Mouse (Mus musculus) frontal cortex, postnatal 25 days (tissue): ENCODE data around the gene Brca2.
A peak's percentile ranks its signal among the peaks of the same experiment; 100 is the strongest.
"Not testable (repeated sequence)": the region's sequence is repeated elsewhere in the genome, so short reads cannot be mapped to it uniquely, and the experiment has no call there.

Experiments used
- DNase-seq, 2 experiments: peaks; one replicate each; pipeline ENCODE4 v3.0.0; 2022; ENCODE audit warnings: low spot score in 2 of 2

The Brca2 gene

GRCm38 (mm10) chr5:150521937-150522866 lies at the start of gene Brca2:
Gene Brca2 (plus strand): TSS chr5:150522630.
- DNase-seq: peak; percentile 79 to 90

- DNase-seq: no peak
Measured at GRCm38 (mm10) chr5:150477364-150477763, 45.1 kb upstream of the Brca2 start.

GRCm38 (mm10) chr5:150478612-150479011 lies 43.8 kb upstream of the Brca2 start:
- no peak for DNase-seq

- no peak for DNase-seq
Measured at GRCm38 (mm10) chr5:150485198-150485597, 37.2 kb upstream of the Brca2 start.

DNA sequence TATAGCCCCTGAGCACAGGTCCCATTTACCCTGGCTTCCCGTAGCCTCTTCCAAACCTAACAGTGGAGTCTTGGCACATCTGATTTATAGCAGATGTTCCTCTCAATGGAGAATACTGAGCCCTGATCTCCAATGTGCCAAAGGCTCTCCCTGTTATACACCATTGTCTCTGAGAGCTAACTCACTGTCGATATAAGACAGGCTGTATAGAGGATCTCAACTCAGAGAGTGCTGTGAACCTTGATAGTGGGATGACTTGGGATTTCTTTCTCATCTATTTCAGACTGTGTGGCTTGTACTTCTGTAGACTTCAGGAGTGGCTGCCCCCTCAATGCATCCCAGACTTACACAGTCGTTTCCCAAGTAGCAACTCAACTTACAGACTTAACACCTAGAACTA lies 32.1 kb upstream of the Brca2 start:
- no peak for DNase-seq

GRCm38 (mm10) chr5:150490821-150491220 lies 31.6 kb upstream of the Brca2 start:
- DNase-seq: no peak

DNA sequence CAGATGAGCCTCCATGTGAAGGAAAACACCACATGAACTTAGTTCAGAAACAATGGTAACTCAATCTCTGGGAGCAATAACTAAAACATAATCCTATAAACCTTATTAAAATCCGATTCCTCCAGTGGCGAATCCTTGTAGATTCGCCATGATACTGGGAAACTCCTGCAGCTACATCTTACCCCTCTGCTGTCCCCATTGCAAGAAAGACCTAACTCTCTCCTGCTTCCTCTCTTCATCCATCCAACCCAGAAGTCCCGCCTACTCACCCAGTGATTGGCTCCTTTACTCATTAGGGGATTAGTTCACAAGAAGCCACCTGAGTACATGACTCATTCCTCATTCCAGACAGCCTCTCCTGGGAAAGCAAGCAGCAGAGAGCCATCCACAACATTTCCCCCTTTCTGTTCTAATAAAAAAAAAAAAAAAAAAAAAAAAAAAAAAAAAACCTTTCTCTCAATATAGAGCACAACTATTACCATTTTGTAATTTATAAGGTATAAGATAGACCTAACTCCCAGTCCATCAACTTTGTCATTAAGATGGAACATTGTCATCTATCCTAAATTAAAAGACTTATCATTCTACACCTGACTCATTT lies 30.8 kb upstream of the Brca2 start:
- DNase-seq: not testable (repeated sequence)

DNA sequence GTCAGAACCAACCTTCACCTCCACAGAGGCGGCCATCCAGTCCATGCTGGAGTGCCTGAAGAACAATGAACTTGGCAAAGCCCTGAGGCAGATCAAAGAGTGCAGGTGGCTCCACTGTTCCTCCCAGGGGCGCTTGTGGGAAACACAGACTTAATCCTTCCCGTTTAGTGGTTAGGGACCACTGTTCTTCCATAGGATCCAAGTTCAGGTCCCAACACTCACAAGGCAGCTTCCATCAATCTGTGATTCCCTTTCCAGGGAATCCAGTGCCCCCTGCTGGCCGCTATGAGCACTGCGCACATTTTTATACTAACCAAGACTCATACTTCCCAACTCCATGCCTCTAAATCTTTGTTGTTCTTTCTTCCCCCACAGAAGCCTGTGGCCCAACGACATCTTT lies 26.6 kb upstream of the Brca2 start:
- DNase-seq: peak in 1 of 2 experiments; percentile 23

DNA sequence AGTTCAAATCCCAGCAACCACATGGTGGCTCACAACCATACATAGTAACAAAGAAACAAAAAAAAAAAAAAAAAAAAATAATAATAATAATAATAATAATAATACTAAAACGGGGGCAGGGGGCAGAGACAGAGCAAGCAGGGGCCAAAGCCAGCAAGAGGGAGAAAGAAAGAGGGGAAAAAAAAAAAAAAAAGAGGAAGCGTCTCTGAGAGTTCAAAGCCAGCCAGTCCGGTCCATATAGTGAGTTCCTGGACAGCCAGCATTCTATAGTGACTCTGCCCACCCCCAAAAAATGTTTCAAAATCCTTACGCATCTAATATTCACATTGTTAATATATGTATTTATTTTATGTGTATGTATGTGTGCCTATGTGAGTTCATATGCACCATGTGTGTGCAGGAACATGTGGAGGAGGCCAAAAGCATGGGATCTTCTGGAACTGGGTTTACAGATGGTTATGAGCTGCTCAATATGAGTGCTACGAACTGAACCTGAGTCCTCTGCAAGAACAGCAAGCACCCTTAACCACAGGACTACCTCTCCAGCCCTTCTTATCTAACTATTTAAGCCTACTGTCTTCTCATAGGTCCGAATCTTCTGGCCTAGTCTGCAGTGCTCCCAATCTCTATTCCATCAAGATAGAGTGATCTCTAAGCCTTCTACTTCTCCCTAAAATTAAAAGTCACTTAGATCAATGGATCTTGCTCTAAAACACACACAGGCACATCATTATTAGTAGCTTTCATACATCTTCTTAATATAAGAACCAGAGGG lies 11.8 kb upstream of the Brca2 start:
- DNase-seq: no peak

- no peak for DNase-seq
Measured at GRCm38 (mm10) chr5:150513264-150513663, 9.2 kb upstream of the Brca2 start.

- DNase-seq: no peak
Measured at GRCm38 (mm10) chr5:150514027-150514426, 8.4 kb upstream of the Brca2 start.

- DNase-seq: no peak
Measured at GRCm38 (mm10) chr5:150518064-150518463, 4.4 kb upstream of the Brca2 start, which contains the start of gene Zar1l. Gene Zar1l (minus strand): TSS chr5:150518164.

- no peak for DNase-seq
Measured at GRCm38 (mm10) chr5:150519551-150519950, 2.9 kb upstream of the Brca2 start.

DNA sequence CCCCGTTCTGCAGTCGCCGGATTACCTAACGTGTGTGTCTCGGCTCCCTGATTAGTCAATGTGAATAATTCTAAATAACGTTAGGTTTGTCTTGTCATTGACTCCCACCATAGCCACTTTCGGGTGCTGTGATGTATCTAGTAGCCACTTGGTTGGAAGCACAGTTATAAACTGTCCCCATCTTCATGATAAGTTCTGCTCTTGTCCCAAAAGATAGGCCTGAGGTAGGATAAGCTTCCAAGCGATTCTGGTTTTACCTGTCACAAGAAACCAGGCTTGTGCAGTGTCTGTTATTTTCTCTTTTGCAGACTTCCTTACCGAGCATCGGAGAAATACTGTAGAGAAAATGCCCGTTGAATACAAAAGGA lies 421 bp downstream of the Brca2 start:
- DNase-seq: no peak

GRCm38 (mm10) chr5:150525239-150525638 lies 2.8 kb downstream of the Brca2 start:
- no peak for DNase-seq

GRCm38 (mm10) chr5:150541302-150541701 lies 18.9 kb downstream of the Brca2 start:
- no peak for DNase-seq

DNA sequence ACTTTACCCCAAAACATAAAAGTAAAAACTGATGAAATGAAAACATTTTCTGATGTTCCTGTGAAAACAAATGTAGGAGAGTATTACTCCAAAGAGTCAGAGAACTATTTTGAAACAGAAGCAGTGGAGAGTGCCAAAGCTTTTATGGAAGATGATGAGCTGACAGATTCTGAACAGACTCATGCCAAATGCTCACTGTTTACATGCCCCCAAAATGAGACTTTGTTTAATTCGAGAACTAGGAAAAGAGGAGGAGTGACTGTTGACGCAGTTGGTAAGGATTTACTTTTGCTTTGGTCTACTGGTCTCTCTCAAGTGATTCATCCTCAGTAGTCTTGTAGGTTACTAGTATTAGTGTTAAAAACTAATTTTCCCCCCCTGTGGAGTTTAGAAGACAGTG lies 20.8 kb downstream of the Brca2 start:
- no peak for DNase-seq

DNA sequence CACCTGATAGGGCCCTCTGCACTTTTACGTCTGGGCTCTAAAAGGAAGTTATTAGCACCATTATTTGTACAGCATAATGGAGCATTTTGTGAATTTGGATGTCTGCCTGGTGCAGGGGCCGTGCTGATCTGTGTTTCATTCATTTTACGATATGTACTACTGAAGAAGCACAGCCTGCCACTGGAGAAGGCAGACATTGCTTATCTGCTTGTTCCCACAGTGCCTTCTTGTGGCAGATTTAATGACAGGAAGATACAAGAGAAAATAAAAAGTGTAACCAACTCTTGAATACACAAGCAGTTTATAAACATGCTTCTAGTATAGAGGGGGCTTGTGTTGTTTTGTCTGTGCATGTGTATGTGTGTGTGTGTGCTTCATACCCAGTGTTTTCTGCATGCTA lies 29.2 kb downstream of the Brca2 start:
- DNase-seq: no peak

DNA sequence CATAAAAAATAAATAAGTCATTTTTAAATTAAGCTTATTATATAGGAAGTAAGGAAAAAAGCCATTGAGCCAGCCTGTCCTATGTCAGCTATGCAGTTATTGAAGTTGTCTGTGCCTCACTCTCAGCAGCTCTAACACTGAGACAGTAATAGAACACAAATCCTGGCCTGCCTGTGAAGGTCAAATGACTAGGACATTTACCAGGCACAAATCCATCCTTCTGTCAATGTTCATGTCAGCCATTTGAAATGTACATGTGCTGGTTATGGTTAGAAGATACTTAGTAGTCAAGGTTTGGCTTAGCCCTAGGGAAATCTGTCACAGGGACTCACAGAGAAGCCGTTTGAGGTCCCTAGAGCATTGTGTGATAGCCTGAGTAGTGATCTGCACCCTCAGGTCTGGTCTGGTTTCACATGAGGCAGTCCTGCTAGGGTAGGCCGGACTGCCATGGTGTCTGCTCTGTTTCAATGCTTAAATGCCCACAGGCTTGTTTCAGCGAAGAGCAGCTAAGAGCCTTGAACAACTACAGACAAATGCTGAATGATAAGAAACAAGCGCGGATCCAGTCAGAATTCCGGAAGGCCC lies 37.2 kb downstream of the Brca2 start:
- no peak for DNase-seq

DNA sequence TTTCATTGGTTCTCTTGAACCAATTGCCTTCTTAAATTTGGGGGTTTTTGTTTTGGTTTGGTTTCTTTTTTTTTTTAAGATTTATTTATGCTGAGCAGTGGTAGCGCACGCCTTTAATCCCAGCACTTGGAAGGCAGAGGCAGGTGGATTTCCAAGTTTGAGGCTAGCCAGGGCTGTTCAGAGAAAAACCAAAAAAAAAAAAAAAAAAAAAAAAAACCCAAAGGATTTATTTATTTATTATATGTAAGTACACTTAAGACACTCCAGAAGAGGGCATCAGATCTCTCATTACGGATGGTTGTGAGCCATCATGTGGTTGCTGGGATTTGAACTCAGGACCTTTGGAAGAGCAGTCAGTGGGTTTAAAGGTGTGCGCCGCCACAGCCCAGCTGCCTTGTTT lies 38.4 kb downstream of the Brca2 start:
- DNase-seq: no peak

DNA sequence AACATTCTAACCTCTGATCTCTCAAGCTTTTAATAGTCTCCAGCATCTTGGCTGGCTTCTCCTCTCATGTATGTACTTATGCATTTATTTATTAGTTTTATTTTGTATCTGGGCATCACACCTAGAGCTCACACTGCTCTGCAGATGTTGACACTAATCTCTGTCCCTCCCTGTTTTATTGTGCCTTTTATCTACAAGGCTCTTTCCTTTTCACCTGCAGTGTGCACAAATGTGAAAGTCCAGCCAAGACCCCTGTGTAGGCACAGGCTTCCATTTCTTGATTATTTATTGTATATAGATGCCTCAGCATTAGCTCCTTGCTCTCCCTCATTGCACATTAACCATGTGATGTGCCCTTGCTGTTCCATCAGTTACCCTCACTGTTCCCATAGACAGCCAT lies 38.9 kb downstream of the Brca2 start:
- no peak for DNase-seq

DNA sequence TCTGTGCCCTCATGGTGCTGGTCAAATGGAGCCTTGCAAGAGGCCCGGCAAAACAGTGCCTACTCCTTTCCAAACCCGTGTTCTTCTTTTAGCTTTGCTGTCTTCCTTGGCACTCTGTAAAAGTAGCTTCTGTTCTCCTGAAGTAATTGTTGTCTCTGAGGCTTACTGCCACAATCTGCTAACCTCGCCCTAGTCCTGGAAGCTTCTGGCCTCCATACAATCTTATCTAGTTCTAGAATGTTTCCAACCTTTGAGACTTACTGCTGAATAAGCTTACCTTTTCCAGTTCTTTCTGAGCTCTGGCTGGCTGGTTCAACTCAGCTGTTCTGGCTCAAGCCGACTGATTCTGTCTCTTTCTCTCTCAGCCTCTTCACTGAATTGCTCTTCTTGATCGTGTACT lies 39.4 kb downstream of the Brca2 start:
- DNase-seq: no peak
